Mouse (Mus musculus) spleen, adult 2 months (tissue): ENCODE data around the gene Aoc3. TPM values are rescaled to one million over a fixed set of nuclear protein-coding genes. Genes with fewer than 3 reads are reported as not detected.

Experiments used
- DNase-seq, 2 experiments: peaks; one replicate each; pipeline versions ENCODE4 v3.0.0 to v3.0.0-alpha.2; 2012 to 2021; ENCODE audit warnings: low spot score in 2 of 2, low read depth in 1 of 2
- H3K27ac ChIP-seq: fragments of 200-500 bp; 2 replicates; pipeline ENCODE4 v1.5.1; 2012; ENCODE audit warnings: low read length, inconsistent platforms; ENCODE audit not compliant: insufficient read depth
- H3K27me3 ChIP-seq: fragments of 200-500 bp; 2 replicates; pipeline ENCODE4 v1.6.1; 2012; ENCODE audit warnings: mild to moderate bottlenecking, moderate library complexity, low read length, inconsistent platforms; ENCODE audit not compliant: control insufficient read depth, insufficient read depth
- H3K36me3 ChIP-seq: fragments of 200-500 bp; 2 replicates; pipeline ENCODE4 v1.6.1; 2012; ENCODE audit warnings: mild to moderate bottlenecking, low read length, inconsistent platforms; ENCODE audit not compliant: control insufficient read depth, insufficient read depth
- H3K4me1 ChIP-seq: fragments of 200-500 bp; 2 replicates; pipeline ENCODE4 v1.6.1; 2011; ENCODE audit warnings: inconsistent platforms; ENCODE audit not compliant: control insufficient read depth, insufficient read depth, insufficient read length
- H3K4me3 ChIP-seq: fragments of 200-500 bp; 2 replicates; pipeline ENCODE4 v1.5.1; 2011; ENCODE audit warnings: mild to moderate bottlenecking, inconsistent platforms; ENCODE audit not compliant: insufficient read depth, insufficient read length; ENCODE audit errors: extremely low read depth
- CTCF ChIP-seq: fragments of 200-500 bp; IDR thresholded peaks from 2 replicates; pipeline ENCODE4 v1.5.1; 2011; ENCODE audit warnings: mild to moderate bottlenecking, inconsistent platforms; ENCODE audit not compliant: insufficient read depth, insufficient read length, insufficient replicate concordance; ENCODE audit errors: extremely low read depth
- POLR2A ChIP-seq: fragments of 200-500 bp; IDR thresholded peaks from 2 replicates; pipeline ENCODE4 v1.6.1; 2011; ENCODE audit warnings: low read depth, low read length, inconsistent platforms
- WGBS: fragments of 180-500 bp; shearing (Covaris S2); methylation state at CpG from one replicate; pipeline ENCODE4 v1.1.7; 2018; 5-methylcytosine and 5-hydroxymethylcytosine counted together
- polyA plus RNA-seq: library from polyadenylated mRNA; depleted of rRNA; stranded (reverse); fragments of >200 nt; gene quantifications from 2 replicates; pipeline ENCODE4 v1.2.3, GENCODE M21; 2012

Aoc3 gene
- polyA plus RNA-seq, 1 experiment: 2.2 TPM

- Histone ChIP-seq H3K27me3 (no peaks in the 10 kb centered on the region), H3K4me1 (peaks cover 3% of the 10 kb centered on the region; the same call in 1 of the 2 replicates), H3K4me3 (no peak overlapping the region), H3K27ac (no peak overlapping the region), H3K36me3 (no peaks in the 10 kb centered on the region)
- 89% methylated on average over 9 of the region's 9 CpGs for WGBS
- DNase-seq: no peak
- TF ChIP-seq POLR2A: no peak
- no peak for TF ChIP-seq CTCF
These were observed 5.3 kb downstream of the Aoc3 start for GRCm38 (mm10) chr11:101335685-101336084.

DNA sequence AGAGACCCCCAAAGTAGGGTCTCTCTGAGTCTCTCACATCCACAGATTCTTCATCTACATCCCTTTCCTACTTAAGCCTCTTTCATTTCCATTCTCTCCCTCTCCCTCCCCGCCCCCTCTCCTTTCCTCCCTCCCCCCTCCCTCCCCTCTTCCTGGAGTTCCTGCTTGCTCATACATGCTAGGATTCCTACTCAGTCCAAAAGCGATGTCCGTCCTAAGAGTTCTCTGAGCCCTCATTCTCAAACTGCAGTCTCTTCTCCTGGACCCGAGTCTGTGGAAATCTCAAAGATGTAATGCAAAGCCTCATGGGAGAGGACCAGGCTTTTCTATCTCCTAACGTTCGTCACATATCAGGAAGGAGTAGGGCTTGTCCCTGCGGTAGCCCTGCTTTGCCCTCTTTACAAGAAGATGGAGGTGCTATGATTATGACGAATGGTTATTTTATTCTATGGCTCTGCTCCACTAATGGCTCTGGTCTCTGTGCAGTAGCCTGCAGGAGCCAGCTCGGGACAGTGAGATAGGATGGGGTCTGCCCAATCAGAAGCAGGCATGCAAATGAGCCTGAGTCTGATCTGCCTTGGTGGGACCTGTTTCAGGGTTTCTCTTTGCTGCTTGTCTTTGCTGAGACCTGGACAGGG, 7.8 kb downstream of the Aoc3 start:
- TF ChIP-seq CTCF (no peak), POLR2A (no peak)
- H3K27ac ChIP-seq: no peak overlapping the region
- WGBS: 5% methylated on average over 9 of the region's 9 CpGs
- no peak for DNase-seq
- peaks cover 3% of the 10 kb centered on the region; the same call in 1 of the 2 replicates for H3K4me1 ChIP-seq
- no peaks in the 10 kb centered on the region for H3K36me3 ChIP-seq
- H3K4me3 ChIP-seq: no peak overlapping the region; the same call in 1 of the 2 replicates
- H3K27me3 ChIP-seq: no peaks in the 10 kb centered on the region

DNA sequence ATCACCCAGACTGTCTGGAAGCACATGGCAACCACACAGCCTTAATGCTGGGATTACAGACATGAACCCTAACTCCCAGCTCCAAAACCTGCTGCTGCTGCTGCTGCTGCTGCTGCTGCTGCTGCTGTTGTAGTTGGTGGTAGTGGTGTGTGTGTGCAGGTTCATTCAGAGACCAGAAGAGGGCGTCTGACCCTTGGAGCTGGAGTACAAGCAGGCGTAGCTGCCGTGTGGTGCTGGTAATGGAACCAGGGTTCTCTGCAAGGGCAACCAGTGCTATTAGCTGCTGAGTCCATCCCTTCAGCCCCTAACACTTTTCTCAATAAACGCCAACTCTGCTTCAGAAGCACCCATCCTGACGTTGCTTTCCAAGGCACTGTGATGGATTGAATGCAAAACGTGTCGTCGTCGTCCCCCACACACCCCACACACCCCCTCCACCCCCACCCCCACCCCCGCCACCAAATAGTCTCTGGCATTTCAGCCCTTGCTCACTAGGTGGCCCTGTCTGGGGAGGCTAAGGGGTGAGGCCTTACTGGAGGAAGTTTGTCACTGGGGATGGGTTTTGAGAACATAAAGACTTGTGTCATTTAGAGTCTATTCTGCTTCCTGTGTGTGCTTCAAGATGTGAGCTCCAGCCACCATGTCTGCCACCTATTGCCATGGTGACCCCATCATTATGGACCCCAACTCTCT, 16.8 kb downstream of the Aoc3 start:
- WGBS: 79% methylated on average over 10 of the region's 10 CpGs
- no peak overlapping the region for H3K27ac ChIP-seq
- H3K4me3 ChIP-seq: no peak overlapping the region
- no peaks in the 10 kb centered on the region for H3K36me3 ChIP-seq
- no peak for DNase-seq
- no peaks in the 10 kb centered on the region for H3K4me1 ChIP-seq
- H3K27me3 ChIP-seq: no peaks in the 10 kb centered on the region
- TF ChIP-seq CTCF: no peak
- no peak for TF ChIP-seq POLR2A

GRCm38 (mm10) chr11:101348774-101349173, 18.4 kb downstream of the Aoc3 start:
- 83% methylated on average over 7 of the region's 7 CpGs for WGBS
- no peak overlapping the region for H3K4me3 ChIP-seq
- DNase-seq: no peak
- no peak overlapping the region for H3K27ac ChIP-seq
- no peaks in the 10 kb centered on the region for H3K4me1 ChIP-seq
- TF ChIP-seq CTCF (no peak), POLR2A (no peak)
- H3K36me3 ChIP-seq: no peaks in the 10 kb centered on the region
- H3K27me3 ChIP-seq: no peaks in the 10 kb centered on the region

DNA sequence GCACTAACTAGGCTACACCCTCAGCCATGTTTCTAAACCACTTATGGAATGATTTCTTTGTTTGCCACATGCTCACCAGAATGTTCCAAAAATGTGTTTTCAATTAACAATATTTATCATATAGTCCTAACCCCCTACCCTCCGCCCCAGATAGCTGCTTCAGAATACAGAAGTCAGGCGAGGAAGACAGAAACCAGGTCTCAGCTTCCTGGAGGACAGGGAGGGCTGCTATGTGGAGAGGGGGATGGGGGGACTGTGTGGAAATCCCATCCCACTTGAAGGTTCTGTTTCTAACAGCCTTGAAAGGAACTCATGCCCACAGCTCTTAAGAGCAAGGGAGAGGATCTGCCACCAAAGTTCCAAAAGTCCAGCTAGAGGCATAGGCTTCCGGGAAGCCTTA, 18.8 kb downstream of the Aoc3 start:
- Histone ChIP-seq H3K27me3 (no peaks in the 10 kb centered on the region), H3K4me3 (no peak overlapping the region), H3K36me3 (no peaks in the 10 kb centered on the region), H3K27ac (no peak overlapping the region), H3K4me1 (no peaks in the 10 kb centered on the region)
- no peak for TF ChIP-seq POLR2A
- WGBS: 81% methylated on average over 3 of the region's 3 CpGs
- no peak for DNase-seq

DNA sequence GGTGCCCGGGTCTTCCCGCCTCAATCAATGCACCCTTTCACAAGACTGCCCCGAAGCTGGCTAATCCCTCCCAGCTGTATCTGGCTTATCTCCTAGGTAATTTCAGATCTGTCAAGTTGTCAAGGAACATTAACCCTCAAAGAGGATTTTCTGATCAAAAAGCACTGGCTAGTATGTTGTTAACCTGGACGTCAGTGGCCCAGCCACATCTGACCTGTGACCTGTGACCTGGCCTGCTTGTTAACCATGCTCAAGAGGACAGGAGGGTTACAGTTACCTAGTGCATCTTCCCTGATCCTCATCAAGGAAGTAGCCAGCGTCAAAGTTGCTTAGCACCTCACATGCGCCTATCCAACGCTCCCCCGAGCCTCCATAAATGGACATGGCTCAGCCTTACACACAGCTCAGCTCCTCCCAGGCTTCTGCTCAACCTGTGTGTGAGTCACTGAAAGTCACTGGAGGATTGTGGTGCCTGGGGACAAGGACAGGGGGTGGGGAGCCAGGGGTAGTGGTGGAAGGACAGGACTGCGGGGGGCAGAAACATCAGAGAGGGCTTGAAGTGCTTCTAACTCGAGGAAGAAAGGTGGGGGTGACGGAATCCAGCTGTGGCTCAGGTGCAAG, 20.8 kb downstream of the Aoc3 start:
- WGBS: 77% methylated on average over 11 of the region's 11 CpGs
- Histone ChIP-seq H3K27me3 (no peaks in the 10 kb centered on the region), H3K36me3 (no peaks in the 10 kb centered on the region), H3K27ac (no peak overlapping the region), H3K4me1 (no peaks in the 10 kb centered on the region), H3K4me3 (no peak overlapping the region)
- DNase-seq: no peak
- no peak for TF ChIP-seq CTCF
- no peak for TF ChIP-seq POLR2A

GRCm38 (mm10) chr11:101351721-101352111, 21.3 kb downstream of the Aoc3 start:
- 72% methylated on average over 3 of the region's 3 CpGs for WGBS
- DNase-seq: no peak
- H3K27me3 ChIP-seq: no peaks in the 10 kb centered on the region
- H3K27ac ChIP-seq: no peak overlapping the region
- no peaks in the 10 kb centered on the region for H3K4me1 ChIP-seq
- H3K36me3 ChIP-seq: no peaks in the 10 kb centered on the region
- no peak for TF ChIP-seq CTCF
- TF ChIP-seq POLR2A: no peak
- H3K4me3 ChIP-seq: no peak overlapping the region
